Mouse (Mus musculus) thymus, adult 2 months (tissue): ENCODE measurements around the gene Hps5.

ENCODE experiments used
- CTCF ChIP-seq: fragments of 200-500 bp; IDR thresholded peaks from 2 replicates; pipeline ENCODE4 v1.5.1; 2012; ENCODE audit warnings: mild to moderate bottlenecking, control low read depth, low read length, moderate library complexity, borderline replicate concordance; ENCODE audit not compliant: control insufficient read depth, poor library complexity, insufficient read depth; ENCODE audit errors: extremely low read depth
- POLR2A ChIP-seq: fragments of 200-500 bp; IDR thresholded peaks from 2 replicates; pipeline ENCODE4 v1.6.1; 2012; ENCODE audit warnings: mild to moderate bottlenecking, low read length, control low read depth, moderate library complexity; ENCODE audit not compliant: control insufficient read depth, poor library complexity, insufficient read depth; ENCODE audit errors: extremely low read depth

DNA sequence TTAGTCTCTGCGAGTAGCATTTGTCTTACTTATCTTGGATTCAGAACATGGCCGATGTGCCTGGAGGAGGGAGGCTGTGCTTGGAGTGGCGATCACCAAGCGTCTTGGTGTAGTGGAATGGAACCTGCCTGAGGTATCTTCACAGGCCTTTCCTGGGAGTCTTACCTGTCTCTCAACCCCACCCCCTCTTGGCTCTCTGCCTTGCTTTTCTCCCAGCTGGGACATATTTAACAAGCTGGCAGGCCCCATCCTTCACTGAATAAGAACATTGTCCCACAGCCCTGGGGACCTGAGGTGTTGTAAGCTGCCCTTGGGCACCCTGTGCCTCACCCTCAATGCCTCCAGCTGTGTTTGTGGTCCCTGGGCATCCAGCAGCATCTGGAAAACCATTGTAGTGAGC lies 47.7 kb upstream of the Hps5 start:
- TF ChIP-seq CTCF (no peak), POLR2A (no peak)
